Mouse (Mus musculus): ENCODE results near the gene Tmem86b.
"Not testable (repeated sequence)": the region's sequence is repeated elsewhere in the genome, so short reads cannot be mapped to it uniquely, and the experiment has no call there.

Tmem86b gene

DNA sequence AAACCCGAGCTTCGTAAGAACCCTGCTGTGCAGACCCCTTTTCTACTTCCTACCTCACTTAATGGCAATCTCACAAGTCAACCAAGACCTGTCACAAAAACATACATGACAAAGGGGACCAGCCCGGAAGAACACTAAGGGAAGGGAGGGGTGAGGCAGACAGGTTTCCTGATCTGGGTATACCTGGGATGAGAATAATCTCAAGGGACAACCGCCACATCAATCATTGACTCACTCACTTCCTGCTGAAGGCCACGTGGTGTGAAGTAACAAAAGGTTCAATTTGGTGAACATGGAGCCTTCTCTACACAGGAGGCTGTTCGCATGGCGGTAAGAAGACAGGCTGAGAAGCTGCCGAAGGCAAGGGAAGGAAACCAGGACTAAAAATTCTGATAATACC lies 20.4 kb upstream of the Tmem86b start:
- DNase-seq (ENCODE audit: extremely low spot score, low read depth, low spot score), result no peak

DNA sequence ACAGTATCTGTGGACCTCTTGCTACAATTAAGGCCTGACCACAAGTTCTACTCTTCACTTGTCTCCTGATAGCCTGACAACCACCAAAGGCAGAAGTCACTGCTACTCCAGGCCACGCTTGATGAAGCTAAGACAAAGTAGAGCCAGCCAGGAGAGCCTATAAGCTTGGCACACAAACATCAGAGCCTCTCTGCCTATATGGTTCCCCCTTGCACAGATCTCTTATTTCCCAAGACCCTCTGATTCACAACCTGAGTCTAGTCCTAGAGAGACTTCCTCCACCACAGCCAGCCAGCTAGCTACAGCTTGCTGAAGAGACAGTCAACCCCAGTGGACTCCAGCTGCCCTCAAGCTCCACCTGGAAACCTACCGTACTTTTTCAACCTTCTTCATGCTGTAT lies 16.8 kb upstream of the Tmem86b start:
- DNase-seq (ENCODE audit: extremely low spot score, low read depth, low spot score), result no peak

DNA sequence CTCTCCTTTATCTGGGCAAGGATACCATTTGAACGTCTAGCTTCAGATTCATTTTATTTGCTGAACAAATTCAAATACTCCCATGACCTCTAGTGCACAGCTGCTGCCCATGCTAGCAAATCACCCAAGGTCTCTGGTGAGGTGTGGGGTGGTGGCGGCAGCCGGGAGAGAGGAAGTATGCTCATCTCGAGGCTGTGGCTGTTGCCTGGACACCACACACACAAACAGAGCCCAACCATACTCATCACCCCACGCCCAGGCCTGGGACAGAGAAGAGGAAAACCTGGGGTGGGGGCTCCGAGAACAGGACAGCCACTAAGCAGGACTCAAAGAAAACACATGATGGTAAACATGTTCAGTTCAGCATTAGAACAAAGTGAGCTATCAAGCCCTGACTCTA lies 16.1 kb upstream of the Tmem86b start:
- no peak for DNase-seq (ENCODE audit: extremely low spot score, low read depth, low spot score)

DNA sequence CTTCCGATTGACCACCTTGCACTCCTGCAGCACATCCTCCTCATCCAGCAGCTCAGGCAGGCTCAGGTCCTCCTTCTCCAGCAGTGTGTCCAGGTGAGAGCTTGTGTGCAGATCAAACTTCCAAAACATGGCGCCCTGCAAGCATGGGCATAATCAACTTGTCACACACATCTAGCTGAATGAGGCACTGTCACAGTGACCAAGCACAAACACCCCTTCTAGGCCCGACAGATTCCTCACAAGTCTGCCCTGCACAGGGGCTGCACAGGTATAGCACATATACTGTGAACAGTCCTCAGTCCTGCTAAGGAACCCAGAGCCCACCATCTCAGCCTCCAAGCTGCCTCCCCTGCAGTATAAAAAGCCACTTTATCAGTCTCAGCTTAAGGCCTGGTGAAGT lies 15.6 kb upstream of the Tmem86b start:
- no peak for DNase-seq (ENCODE audit: extremely low spot score, low read depth, low spot score)

DNA sequence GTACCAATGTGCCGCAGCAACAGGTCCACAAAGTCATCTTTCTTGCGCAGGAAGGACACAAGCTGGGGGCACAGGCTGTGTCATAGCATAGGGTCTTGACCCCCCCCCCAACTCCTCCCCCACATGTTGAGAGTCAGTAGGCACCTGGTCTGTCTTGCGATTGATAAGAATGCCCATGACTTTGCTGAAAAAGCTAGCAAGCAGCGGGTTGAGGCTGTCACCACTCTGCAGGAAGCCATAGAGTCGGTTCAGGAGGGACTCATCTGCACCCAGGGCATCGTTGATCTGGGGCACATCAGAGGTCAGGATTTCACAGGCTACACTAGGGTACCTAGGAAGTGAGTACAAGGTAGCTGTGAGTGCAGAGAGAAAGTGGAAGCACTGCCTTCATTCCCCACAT lies 12.0 kb upstream of the Tmem86b start:
- no peak for DNase-seq (ENCODE audit: extremely low spot score, low read depth, low spot score)

DNA sequence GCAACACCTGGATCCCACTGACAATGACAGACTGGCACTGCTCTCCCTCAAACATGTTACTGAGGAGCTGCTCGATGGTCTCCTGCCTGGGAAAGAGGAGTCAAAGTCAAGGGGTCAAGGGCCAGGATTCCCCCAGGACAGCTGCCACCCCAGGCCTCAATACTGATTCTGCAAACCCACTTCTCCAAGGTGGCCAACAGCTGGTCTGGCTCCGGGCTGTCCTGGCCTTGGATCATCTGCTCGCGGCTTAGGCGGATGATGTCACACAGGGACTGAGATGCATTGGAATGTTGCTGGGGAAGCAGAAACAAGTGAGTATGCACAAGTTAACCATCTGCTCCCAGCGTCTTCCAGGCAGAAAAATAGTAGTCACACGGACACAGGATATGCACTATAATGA lies 10.7 kb upstream of the Tmem86b start:
- no peak for DNase-seq (ENCODE audit: extremely low spot score, low read depth, low spot score)

DNA sequence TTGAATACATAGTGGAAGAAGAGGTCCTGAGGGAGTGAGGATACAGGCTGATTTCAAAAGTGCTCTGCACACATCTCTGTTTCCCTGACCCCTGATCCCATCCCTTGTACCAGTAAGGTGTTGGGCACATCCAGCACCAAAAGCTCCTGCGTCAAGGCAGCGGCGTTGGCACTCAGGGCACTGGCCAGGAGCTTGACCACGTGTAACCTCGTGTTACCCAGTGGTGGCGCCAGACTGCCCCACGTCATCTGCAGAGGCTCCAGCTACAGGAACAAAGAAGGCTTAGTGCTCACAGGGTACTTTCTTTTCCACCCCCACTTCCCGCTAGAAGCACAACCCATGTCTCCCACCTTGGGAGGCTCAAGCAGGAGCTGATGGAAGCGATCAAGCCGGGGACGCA lies 9.9 kb upstream of the Tmem86b start:
- DNase-seq (ENCODE audit: extremely low spot score, low read depth, low spot score), result no peak

DNA sequence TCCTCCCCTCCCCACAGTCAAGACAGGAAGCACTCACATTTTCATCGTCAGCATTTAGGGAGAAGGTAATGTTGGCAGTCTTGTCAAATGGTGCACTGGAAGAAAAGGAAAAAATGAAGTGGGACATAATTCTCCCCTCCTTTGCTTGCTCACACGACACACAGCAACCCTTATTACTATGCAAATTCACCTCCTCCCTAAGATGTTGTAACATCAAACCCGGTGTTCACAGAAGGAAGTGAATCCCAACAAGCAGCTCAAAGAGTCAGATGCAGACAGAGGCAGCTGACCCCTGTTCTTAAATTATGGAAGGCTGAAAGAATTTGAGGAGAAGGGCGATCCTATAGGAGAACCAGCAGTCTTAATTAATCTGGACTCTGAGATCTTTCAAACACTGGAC lies 5.0 kb upstream of the Tmem86b start:
- no peak for DNase-seq (ENCODE audit: extremely low spot score, low read depth, low spot score)

DNA sequence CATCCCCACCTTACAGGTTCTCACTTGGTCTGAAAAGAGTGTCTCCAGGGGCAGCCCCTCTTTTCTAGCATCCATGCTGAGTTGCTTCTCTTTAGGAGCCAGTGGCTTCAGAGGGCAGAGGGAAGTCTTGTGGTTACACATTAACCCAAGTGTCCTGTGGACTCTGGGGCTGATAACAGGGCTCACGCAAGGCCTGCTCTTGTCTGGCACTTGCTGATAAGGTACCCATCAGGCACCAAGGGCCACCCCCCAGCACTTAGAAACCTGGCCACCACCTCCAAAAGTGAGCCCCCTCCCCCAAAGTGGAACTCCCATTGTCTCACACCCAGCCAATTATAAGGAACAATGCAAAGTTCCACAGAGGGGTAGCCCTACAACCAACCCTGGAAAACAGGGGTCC lies 1.0 kb downstream of the Tmem86b start:
- DNase-seq (ENCODE audit: extremely low spot score, low read depth, low spot score), result no peak

DNA sequence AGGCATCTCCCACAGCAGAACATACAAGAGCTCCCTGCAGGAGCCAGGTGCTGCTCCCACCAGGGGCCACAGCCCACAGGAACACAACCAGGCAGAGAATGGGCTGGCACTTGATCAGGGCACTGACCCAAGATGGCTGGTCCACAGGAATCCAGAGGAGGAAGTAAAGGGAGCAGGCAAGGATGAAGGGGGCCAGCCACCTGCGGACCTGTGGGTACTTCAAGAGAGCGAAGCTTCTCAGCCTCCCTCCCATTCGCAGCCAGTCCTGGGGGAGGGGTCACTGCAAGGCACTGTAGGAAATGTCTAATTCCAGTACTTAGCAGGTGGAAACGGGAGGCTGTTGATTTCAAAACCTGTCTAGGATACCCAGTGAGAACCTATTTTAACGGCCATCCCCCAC lies 1.6 kb downstream of the Tmem86b start:
- no peak for DNase-seq (ENCODE audit: extremely low spot score, low read depth, low spot score)

DNA sequence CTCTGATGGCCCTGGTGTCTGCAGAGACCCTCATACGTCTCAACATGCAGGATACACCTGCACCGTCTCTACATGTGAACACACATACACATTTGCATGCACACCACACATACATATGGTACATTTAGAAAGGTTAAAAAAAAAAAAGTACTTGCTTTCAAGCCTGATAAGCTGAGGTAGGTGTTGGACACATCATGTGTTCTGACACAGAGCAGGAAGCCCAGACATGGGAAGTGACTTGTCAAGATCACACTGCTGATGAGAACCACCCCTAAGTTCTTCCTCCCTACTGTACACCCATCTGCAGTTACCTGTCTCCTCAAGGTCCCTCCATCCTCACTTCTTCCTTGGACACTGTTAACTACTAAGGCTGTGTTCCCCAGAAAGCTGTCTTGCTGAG lies 5.3 kb downstream of the Tmem86b start:
- DNase-seq (ENCODE audit: extremely low spot score, low read depth, low spot score), result no peak

DNA sequence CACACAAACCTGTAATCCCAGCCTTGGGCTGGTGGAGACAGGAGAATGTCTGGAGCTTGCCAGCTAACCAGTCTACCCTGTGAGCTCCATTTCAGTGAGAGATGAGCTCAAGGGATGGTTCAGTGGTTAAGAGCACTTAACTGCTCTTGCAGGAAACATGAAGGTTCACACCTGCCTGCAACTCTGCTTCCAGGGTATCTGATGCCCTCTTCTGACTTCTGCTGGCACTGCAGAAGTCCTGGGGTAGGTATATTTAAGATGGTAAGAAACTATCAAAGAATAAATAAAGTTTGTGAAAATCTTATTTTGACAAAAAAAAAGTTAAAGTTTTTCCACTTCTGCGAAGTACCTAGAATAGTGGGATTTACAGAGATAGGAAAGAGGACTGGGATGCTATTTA lies 6.9 kb downstream of the Tmem86b start:
- DNase-seq (ENCODE audit: extremely low spot score, low read depth, low spot score), result no peak

DNA sequence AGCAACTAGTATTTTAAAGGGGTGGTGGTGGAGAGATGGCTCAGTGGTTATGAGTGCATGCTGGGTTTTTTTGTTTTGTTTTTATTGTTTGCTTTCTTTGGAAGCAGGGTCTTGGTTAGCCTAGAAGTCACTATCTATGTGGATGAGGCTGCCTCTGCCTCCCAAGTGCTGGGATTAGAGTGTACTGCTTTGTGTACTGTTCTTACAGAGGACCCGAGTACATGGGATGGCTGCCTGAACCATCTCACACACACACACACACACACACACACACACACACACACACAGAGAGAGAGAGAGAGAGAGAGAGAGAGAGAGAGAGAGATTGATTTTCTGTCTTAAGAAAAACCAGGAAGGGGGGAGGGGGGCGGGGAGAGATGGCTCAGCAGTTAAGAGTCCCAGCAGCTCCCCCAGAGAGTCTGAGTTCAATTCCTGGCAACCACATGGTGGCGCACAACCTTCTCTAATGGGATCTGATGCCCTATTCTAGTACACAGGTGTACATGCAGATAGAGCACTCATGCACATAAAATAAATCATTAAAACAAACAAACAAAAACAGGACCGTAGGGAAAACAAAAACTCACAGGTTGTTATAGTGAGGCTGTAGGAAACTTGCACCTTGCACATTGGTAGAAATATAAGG lies 7.6 kb downstream of the Tmem86b start:
- no peak for DNase-seq (ENCODE audit: extremely low spot score, low read depth, low spot score)

DNA sequence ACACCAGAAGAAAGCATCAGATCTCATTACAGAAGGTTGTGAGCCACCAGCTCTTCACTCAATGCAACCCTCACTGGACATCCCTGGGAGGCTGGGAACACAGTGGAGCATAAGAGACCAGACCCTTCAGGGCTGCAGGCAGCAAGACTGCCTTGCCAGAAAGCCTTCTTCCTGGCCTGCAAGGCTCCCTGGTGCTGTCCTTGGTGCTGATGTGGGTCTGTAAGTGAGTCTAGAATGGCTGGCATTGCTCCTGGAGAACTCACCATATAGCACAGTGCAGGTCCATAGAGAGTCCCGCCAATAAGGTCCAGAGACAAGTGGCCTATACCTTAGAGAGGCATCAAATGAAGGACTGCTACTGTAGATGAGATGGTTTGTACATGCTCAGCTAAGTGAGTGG lies 11.2 kb downstream of the Tmem86b start:
- peak; percentile 49 for DNase-seq (ENCODE audit: extremely low spot score, low read depth, low spot score)

DNA sequence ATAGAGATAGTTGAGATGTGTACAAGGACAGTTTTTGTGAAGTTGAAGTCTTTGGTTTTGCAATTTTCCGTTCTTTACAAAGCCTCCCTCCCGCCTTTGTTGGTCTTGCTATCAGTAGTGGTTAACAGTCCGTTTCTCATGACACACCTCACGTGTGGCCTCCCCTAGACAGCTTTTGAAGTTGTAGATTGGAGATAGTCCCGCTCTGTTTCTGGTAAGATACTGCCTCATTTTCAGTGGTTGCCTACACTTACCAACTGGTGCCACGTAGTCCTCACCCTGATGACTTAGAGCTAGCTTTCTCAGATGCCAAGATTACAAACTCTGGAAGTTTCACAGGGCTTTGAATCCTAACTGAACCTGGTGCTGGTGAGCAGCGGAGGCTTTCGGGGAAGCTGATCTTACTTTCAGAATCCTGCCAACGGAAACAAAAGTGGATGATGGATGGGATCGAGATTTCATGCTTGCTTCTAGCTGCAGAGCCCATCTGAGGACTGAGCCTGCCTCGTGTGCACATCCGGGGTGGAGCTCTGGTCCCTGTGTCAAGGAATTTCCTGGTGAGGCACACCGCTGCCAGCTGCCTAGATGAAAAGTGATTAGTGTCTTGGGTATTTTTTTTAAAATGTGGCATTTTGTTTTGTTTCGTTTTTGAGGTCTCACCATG lies 17.4 kb downstream of the Tmem86b start:
- DNase-seq (ENCODE audit: extremely low spot score, low read depth, low spot score), result no peak

DNA sequence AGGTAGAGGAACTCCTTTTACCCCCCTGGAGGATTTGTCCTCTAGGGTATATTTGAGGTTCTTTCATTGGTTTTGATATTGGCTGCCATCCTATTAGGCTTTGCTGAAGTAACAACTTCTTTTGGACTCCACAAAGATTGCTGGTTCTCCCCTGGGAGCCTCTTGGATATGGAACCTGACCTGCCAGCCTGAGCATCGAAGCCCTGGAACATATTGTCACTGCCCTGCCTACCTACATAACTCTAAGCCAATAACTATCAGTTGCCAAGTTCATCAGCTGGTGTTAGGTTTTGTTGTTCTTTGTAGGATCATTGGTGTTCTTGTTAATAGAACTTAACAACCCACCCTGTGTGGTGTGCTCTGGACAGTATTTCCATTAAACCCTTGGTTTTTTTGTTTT lies 18.3 kb downstream of the Tmem86b start:
- no peak for DNase-seq (ENCODE audit: extremely low spot score, low read depth, low spot score)

DNA sequence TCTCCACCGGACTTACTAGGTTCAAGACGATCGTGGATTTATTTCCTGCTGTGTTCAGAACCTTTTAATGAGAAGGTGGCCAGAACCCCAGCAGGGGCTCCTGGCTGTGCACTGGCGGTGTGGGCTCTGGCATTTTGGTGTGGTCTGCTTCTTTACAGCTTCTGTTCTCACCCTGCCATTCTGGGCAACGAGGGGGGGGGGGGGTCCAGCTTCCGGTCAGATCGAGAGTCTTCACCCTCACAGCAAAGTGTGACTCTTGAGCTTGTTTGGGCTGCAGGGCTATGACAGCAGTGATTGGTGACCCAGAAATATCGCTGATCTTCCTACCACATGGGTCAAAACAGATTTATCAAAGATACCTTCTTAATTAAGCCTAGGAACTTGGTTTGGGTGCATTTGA lies 18.8 kb downstream of the Tmem86b start:
- no peak for DNase-seq (ENCODE audit: extremely low spot score, low read depth, low spot score)

DNA sequence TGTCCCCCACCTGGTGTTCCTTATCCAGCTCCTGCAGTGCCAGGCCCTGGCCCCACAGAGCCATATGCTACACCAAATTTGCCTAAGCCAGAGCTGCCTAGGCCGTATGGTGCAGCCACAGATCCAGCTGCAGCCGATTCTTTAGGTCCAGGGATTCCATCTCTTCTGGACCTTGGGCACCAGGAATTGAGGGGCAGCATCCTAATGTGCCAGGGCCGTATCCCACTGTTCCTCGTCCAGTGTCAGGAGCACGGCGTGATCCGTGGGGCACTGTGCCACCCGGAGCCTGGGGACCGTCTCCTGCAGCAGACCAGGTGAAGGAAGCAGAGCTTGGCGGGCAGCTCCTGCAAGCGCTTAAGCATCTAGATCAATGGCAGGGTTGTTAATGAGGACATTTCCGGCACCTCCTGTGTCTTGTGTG lies 19.3 kb downstream of the Tmem86b start:
- DNase-seq (ENCODE audit: extremely low spot score, low read depth, low spot score), result no peak

DNA sequence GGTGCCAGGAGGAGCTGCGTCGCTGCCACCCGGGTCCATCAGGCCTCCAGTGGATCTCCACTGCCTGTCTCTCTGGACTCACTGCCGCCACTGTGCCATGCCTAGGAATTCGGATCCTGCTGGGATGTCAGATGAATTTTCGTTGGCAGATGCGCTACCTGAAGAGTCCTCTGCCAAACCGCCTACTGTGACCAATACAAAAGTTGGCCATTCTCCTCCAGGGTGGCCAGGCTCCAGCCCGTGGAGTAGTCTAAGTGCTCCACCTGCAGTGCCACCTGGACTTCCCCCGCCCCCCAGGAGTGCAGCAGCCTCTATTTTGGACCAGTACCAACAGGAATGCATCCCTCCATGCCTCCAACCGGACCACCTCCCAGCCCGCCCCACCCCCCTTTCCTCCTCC lies 19.7 kb downstream of the Tmem86b start:
- no peak for DNase-seq (ENCODE audit: extremely low spot score, low read depth, low spot score)

DNA sequence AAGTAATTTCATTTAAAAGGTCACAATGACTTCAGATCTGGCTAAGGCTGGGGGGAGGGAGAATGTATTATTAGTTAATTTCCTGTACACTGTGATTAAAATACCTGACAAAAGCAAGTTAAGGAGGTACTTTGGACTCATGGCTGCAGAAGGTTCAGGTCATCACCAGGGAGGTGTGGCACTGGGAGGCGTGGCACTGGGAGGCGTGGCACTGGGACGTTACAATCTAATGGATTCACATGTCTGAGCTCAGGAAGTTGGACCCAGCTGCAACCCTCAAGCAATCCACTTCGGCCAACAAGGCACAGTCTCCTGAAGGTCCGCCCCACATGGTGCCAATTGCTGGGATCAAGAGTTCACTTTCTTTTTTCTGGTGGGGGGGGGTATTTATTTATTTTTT lies 23.2 kb downstream of the Tmem86b start:
- DNase-seq (ENCODE audit: extremely low spot score, low read depth, low spot score), result no peak

DNA sequence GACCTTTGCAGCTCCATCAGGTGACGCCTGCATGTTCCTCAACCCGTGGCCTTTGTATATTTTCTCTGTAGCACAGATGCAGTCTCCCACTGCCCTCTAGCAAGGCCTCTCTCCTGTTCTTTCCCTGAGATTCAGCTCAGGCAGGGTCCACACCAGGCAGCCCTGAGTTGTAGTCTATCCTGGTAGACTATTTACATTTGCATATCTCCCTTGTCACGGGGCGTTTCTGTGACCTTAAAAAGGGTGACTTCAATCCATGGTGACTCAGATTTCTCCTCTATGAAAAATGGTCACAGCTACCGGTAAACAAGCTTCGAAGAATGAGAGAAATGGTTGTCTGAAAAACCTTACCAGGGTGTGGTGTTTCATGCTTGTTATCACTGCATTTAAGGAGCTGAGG lies 27.3 kb downstream of the Tmem86b start, which contains the start of gene Ptprh:
TSS of gene Ptprh (minus strand) at position 169 of the 400 bp plus-strand sequence.
- DNase-seq (ENCODE audit: extremely low spot score, low read depth, low spot score), result no peak

DNA sequence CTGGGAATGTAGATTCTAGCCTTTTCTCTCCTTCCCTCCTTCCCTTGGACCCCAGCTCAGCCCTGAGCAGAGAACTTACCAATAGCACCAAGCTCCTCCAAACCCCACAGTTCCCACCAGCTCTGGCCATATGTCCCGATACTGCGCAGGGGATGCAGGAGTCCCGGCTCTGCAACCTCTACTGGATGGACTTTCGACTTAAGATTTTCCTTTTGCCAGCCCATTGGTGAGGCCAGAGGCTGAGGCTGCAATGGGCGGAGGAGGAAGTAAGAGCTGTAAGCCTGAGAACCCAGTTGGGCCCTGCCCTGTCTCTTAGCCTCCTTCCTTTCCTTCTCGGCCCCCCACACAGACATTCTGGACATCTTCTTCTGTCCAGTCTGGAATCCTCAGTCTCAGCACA lies 28.3 kb downstream of the Tmem86b start:
- DNase-seq (ENCODE audit: extremely low spot score, low read depth, low spot score), result no peak

DNA sequence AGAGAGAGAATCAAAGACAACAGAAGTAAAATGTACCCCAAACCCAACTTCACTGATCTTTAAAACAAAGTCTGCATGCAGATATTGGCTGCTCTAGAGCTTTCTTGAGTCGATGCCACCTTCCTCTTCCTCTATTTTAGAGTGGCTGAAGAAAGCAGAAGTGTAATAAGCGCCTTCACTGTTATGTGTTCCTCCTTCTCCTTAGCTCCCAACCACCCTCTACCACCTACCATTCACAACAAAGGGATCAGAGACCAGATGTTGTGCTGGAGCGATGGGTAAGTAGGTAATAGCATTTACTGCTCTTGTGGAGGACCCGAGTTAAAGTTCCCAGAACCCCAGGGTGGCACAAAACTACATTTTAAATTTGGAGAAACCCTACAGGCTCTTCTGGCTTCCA lies 34.2 kb downstream of the Tmem86b start:
- not testable (repeated sequence) for DNase-seq (ENCODE audit: extremely low spot score, low read depth, low spot score)
